Mouse (Mus musculus) kidney, embryonic 14.5 days (tissue): ENCODE results near the gene Eya2. TPM values are rescaled to one million over a fixed set of nuclear protein-coding genes. Genes with fewer than 3 reads are reported as not detected.

Experiments used
- ATAC-seq: fragments of 200-750 bp; cut with Nextera tagmentation; 2 replicates; pipeline ENCODE4 v1.8.0; 2017; ENCODE audit warnings: moderate number of reproducible peaks, mild to moderate bottlenecking, moderate TSS enrichment, moderate library complexity; ENCODE audit not compliant: low FRiP score, low TSS enrichment
- H3K27ac ChIP-seq: fragments of 300-500 bp; sonication (generic); 2 replicates; pipeline ENCODE4 v1.5.1; 2014; ENCODE audit warnings: low read depth, mild to moderate bottlenecking, low read length, moderate library complexity, mixed read lengths
- H3K27me3 ChIP-seq: fragments of 300-500 bp; sonication (generic); 2 replicates; pipeline ENCODE4 v1.6.1; 2014; ENCODE audit warnings: mild to moderate bottlenecking, low read length; ENCODE audit not compliant: control insufficient read depth, insufficient read depth
- H3K36me3 ChIP-seq: fragments of 300-500 bp; sonication (generic); 2 replicates; pipeline ENCODE4 v1.6.1; 2014; ENCODE audit warnings: low read length, mixed read lengths; ENCODE audit not compliant: control insufficient read depth, insufficient read depth
- H3K4me1 ChIP-seq: fragments of 300-500 bp; sonication (generic); 2 replicates; pipeline ENCODE4 v1.6.1; 2014; ENCODE audit warnings: low read length, mixed read lengths; ENCODE audit not compliant: control insufficient read depth, insufficient read depth
- H3K4me2 ChIP-seq: fragments of 300-500 bp; sonication (generic); replicated peaks from 2 replicates; pipeline ENCODE4 v1.6.1; 2014; ENCODE audit warnings: low read depth, mild to moderate bottlenecking, low read length
- H3K4me3 ChIP-seq: fragments of 300-500 bp; sonication (generic); 2 replicates; pipeline ENCODE4 v1.5.1; 2014; ENCODE audit warnings: mild to moderate bottlenecking, low read length
- H3K9ac ChIP-seq: fragments of 300-500 bp; sonication (generic); 2 replicates; pipeline ENCODE4 v1.6.1; 2014; ENCODE audit warnings: low read depth, mild to moderate bottlenecking, low read length, moderate library complexity
- H3K9me3 ChIP-seq: fragments of 300-500 bp; sonication (generic); 2 replicates; pipeline ENCODE4 v1.6.1; 2016; ENCODE audit warnings: low read length; ENCODE audit not compliant: control insufficient read depth
- WGBS: fragments of 180-500 bp; shearing (Covaris S2); extraction: QIAGEN DNeasy Blood & Tissue Kit; methylation state at CpG from one replicate; pipeline ENCODE4 v1.1.7; 2014; 5-methylcytosine and 5-hydroxymethylcytosine counted together
- polyA plus RNA-seq: library from polyadenylated mRNA; unstranded; fragments of >200 nt; fragmentation: Nextera tagmentation; extraction: Ambion mirVana; gene quantifications from 2 replicates; pipeline ENCODE4 v1.2.1, GENCODE M21; 2014

Gene Eya2
- polyA plus RNA-seq, 1 experiment from 2014 or later: 10.4 TPM

DNA sequence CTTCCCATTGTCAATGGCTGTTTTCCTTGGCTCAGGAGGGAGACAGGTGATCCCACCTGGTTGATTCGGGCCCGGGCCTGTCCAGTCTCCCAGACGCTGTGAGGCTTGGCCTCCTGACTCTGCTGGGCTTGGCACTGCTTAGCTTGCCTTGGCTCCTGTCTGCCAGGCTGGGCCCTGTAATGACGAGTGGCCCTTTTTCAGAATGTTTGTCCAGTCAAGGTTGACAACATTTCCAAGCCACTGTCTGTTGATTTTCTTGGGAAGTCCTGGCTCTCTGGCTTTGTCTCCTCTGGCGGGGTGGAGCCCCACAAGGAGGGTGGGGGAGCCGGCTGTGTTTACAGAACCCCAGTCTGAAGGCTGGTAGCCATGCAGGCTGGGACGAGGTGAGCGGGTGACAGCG lies 49.2 kb downstream of the Eya2 start:
- WGBS: 53% methylated on average over 9 of the region's 9 CpGs
- no peaks in the 10 kb centered on the region for H3K27me3 ChIP-seq
- peak overlapping the region; percentile 3; the same call in 1 of the 2 replicates for H3K27ac ChIP-seq
- no peak for ATAC-seq
- no peak overlapping the region for H3K4me2 ChIP-seq
- H3K4me3 ChIP-seq: no peak overlapping the region
- H3K9ac ChIP-seq: no peak overlapping the region
- no peaks in the 10 kb centered on the region for H3K36me3 ChIP-seq
- H3K4me1 ChIP-seq: peaks cover 6% of the 10 kb centered on the region; the same call in 1 of the 2 replicates
- no peaks in the 10 kb centered on the region for H3K9me3 ChIP-seq

DNA sequence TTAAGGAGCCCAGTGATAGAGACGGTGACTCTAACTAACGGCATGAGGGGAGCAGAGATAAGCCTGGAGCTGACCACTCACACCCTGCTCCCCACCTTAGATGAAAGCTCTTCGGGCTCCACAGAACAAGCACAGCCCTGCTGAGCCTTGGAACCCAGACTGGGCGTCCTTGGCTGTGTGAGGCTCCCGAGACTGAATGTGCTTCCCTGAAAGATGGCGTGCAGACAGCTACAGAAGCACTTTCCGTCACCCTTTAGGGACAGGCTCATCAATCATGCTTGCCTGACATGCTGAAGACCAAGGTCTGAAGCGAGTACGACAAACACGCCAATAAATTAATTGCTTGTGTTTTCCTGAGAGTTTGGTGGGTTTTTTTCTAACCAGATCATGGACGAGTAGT lies 56.2 kb downstream of the Eya2 start:
- Histone ChIP-seq H3K9ac (no peak overlapping the region), H3K9me3 (no peaks in the 10 kb centered on the region), H3K4me3 (no peak overlapping the region), H3K36me3 (no peaks in the 10 kb centered on the region), H3K4me2 (no peak overlapping the region), H3K4me1 (peaks cover 38% of the 10 kb centered on the region), H3K27me3 (no peaks in the 10 kb centered on the region), H3K27ac (no peak overlapping the region)
- WGBS: 28% methylated on average over 11 of the region's 11 CpGs
- no peak for ATAC-seq

DNA sequence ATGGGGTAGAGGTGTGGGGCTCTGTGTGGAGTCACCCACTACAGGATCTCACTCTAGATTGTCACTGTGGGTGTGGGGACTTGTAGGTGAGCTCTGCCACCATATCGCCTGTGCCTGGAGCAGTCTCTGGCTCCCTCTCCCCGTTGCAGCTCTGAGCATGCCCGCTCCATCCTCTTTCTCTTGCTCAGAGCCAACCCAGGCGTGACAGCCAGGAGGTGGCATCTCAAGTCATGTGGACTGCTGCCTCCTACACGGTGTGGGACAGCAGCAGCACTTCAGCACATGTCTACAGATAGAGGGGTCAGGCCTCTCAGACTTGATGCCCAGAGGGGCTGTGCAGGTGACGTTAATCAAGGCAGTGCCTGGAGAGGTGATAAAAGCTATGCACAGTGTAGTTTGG lies 57.4 kb downstream of the Eya2 start:
- Histone ChIP-seq H3K27me3 (no peaks in the 10 kb centered on the region), H3K36me3 (no peaks in the 10 kb centered on the region), H3K9ac (no peak overlapping the region), H3K9me3 (no peaks in the 10 kb centered on the region), H3K4me2 (no peak overlapping the region), H3K4me1 (peaks cover 38% of the 10 kb centered on the region), H3K4me3 (no peak overlapping the region), H3K27ac (peak overlapping the region; percentile 33; the same call in 1 of the 2 replicates)
- peak; percentile 63 for ATAC-seq
- 27% methylated on average over 6 of the region's 6 CpGs for WGBS

DNA sequence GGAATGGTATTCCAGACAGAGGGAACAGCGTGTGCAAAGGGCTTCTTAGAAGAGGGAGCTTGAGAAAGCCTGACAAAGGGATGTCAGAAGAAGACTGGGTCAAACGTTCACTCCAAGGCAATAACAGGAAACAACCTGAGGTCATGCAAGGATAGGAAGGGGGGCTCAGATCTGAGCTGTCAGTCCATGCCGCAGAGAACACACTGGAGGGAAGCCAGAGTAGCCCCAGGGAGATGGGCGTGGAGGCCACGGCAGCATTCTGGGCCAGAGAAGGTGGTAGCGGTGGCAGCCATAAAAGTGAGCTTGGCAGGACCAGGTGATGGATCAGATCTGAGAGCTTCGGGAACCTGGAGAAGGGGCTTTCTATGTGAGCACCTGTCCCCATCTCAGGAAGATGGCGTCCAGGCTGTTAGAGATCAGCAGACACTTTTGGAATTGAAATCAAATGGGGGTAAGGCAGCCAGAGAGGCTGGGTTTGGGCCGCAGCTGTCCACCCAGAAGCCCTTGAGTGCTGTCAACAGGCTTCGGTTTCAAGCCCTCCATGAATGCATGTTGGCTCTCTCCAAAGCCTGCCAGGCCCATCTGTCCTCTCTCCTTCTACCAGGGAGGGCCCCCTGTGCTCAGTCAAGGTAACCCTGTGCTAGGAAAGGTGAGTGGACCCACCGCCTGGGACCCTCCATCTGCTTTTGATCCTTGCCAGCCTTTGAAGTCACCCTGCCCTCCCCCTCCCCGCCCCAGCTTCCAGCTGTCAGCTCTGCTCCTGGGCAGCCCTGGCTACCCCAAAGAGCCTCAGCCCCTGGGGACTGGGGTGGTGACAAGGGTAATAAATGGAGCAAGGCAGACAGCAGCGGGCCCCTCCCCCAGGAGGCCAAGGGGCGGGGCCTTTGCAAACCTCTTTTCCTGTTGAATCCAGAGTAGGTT lies 58.4 kb downstream of the Eya2 start:
- Histone ChIP-seq H3K9me3 (no peaks in the 10 kb centered on the region), H3K9ac (no peak overlapping the region), H3K36me3 (no peaks in the 10 kb centered on the region), H3K27ac (0 out of 2 replicates have a peak overlapping the region, but pooled peaks have one; percentile 19), H3K4me3 (no peak overlapping the region), H3K4me1 (peaks cover 38% of the 10 kb centered on the region), H3K27me3 (no peaks in the 10 kb centered on the region), H3K4me2 (0 out of 2 replicates have a peak overlapping the region, but pooled peaks have one; percentile 6)
- ATAC-seq: peak; percentile 78
- WGBS: 16% methylated on average over 14 of the region's 14 CpGs

DNA sequence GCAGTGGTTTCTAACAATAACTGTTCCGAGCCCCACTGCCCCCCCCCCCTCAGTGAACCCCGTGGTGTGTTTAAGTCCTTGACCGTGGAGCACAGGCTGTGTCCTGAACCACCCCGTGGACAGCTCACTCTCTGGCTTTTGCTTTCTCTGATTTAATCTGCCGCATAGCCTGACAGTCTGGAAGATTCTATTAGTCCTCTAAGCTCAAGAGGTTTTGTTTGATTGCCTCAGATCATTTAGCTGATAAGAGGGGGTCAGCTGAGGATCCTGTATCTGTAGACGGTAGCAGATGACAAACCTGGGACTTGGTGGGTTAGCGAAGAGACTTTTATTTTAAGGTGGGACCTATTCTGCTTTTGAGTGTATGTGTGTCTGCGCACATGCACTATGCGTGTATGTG lies 59.3 kb downstream of the Eya2 start:
- ATAC-seq: no peak
- Histone ChIP-seq H3K9me3 (no peaks in the 10 kb centered on the region), H3K4me1 (peaks cover 38% of the 10 kb centered on the region), H3K27ac (no peak overlapping the region), H3K4me3 (no peak overlapping the region), H3K36me3 (no peaks in the 10 kb centered on the region), H3K4me2 (no peak overlapping the region), H3K27me3 (no peaks in the 10 kb centered on the region), H3K9ac (no peak overlapping the region)
- WGBS: 45% methylated on average over 9 of the region's 9 CpGs

DNA sequence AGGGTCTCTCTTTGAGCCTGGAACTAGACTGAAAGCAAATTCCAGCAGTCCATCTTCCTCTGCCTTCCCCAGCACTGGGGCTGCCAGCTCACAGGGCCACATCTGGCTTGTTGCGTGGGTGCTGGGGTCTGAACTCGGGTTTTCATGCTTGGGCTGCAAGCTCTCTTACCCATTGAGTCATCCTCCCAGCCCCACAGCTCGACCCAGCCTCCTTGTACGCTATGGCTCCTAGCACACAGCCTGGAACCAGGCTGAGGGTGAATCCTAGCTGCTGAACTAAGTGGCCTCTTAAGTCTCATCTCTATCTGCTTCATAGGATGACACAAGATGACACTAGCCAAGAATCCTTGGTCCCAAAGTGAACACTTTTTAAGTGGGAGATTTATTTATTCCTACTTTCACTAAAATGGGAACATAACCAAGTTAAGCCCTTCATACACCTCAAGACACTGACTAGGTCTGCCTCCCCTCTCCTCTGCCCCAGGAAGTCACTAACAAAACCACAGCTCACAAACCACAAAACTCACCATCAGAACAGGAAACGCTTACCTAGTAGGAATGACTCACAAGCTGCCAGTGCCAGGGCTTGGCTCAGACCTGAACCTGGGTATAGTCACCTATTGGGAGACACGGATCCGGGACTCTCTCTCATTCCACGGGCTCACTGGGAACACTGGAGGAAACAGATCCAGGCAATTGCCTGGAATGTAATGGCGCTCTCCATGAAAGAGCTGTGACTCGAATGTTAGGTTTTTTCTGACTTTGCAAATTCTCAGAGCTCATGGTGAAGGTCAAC lies 60.1 kb downstream of the Eya2 start:
- ATAC-seq: no peak
- Histone ChIP-seq H3K36me3 (no peaks in the 10 kb centered on the region), H3K27ac (no peak overlapping the region), H3K9me3 (no peaks in the 10 kb centered on the region), H3K4me3 (no peak overlapping the region), H3K27me3 (no peaks in the 10 kb centered on the region), H3K4me2 (no peak overlapping the region), H3K4me1 (peaks cover 38% of the 10 kb centered on the region), H3K9ac (no peak overlapping the region)
- 78% methylated on average over 10 of the region's 10 CpGs for WGBS

DNA sequence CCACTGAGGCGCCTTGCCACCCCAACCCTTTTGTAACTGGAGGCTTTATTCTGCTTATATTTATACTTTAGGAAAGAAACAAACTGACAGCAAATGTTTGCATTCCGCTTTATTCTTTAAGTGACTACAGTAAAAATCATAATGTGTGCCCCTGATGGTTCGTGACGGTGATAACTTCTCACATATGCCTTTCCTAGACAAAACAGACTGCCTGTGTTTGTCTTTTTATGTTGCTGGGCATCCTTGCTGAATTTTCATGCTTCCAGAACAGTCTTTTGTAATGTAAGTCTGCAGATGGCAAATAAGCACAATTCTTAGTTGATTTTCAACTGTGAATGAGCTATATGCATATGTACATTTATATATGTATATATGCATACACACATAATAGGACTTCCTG lies 61.7 kb downstream of the Eya2 start:
- no peak overlapping the region for H3K4me3 ChIP-seq
- no peak for ATAC-seq
- H3K9ac ChIP-seq: no peak overlapping the region
- H3K36me3 ChIP-seq: no peaks in the 10 kb centered on the region
- 98% methylated on average over 4 of the region's 4 CpGs for WGBS
- no peaks in the 10 kb centered on the region for H3K27me3 ChIP-seq
- peaks cover 29% of the 10 kb centered on the region for H3K4me1 ChIP-seq
- H3K9me3 ChIP-seq: no peaks in the 10 kb centered on the region
- no peak overlapping the region for H3K27ac ChIP-seq
- no peak overlapping the region for H3K4me2 ChIP-seq

DNA sequence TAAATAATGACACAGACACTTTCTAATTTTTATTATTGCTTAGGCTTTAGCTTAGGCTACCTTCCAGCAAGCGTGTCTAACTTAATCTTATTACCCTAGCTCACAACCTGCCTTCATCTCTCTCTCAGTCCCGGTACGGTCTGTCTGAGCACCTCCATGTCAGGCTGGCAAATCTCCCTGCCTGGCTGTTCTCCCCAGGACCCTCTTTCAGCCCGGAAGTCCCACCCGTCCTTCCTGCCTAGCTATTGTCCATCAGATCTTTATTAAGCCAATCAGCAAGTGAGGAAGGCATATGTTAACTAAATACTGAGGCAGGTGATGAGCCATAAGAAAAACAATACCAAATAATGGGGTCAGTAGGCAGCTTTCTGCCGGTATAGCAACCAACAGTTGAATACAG lies 62.1 kb downstream of the Eya2 start:
- no peak overlapping the region for H3K27ac ChIP-seq
- no peak overlapping the region for H3K9ac ChIP-seq
- peaks cover 26% of the 10 kb centered on the region for H3K4me1 ChIP-seq
- 65% methylated on average over 6 of the region's 6 CpGs for WGBS
- no peaks in the 10 kb centered on the region for H3K27me3 ChIP-seq
- no peak for ATAC-seq
- H3K4me2 ChIP-seq: no peak overlapping the region
- no peak overlapping the region for H3K4me3 ChIP-seq
- H3K9me3 ChIP-seq: no peaks in the 10 kb centered on the region
- no peaks in the 10 kb centered on the region for H3K36me3 ChIP-seq

DNA sequence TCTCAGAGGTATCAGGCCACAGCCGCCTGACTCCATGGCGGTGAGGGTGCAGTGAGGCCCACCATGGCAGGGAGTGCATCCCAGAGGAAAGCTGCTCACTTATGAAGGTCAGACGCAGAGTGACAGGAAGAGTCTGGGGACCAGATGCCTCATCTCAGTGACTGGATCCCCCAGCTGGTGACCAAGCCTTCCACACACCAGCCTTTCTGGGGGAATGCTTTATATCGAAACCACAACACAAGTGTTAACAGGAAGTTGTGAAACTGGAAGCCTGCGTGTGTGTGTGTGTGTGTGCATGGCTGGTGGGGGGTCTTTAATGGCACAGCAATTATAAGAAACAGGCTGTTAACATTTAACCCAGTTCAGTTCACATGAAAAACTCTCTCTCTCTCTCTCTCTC lies 64.7 kb downstream of the Eya2 start:
- no peak for ATAC-seq
- no peak overlapping the region for H3K4me2 ChIP-seq
- H3K9ac ChIP-seq: no peak overlapping the region; the same call in 1 of the 2 replicates
- no peak overlapping the region for H3K4me3 ChIP-seq
- no peaks in the 10 kb centered on the region for H3K27me3 ChIP-seq
- H3K27ac ChIP-seq: no peak overlapping the region
- H3K9me3 ChIP-seq: no peaks in the 10 kb centered on the region
- 72% methylated on average over 5 of the region's 5 CpGs for whole genome bisulfite sequencing
- peaks cover 1% of the 10 kb centered on the region; the same call in 1 of the 2 replicates for H3K4me1 ChIP-seq
- no peaks in the 10 kb centered on the region for H3K36me3 ChIP-seq
